Mouse (Mus musculus) intestine, embryonic 16.5 days (tissue): ENCODE results near the gene Actl6a. TPM values are rescaled to one million over a fixed set of nuclear protein-coding genes. Genes with fewer than 3 reads are reported as not detected.

Experiments
- ATAC-seq: fragments of 200-750 bp; cut with Nextera tagmentation; 2 replicates; pipeline ENCODE4 v1.8.0; 2017; ENCODE audit warnings: moderate TSS enrichment, moderate library complexity
- H3K27ac ChIP-seq: fragments of 300-500 bp; sonication (generic); 2 replicates; pipeline ENCODE4 v1.5.1; 2014; ENCODE audit warnings: mild to moderate bottlenecking, low read length
- H3K27me3 ChIP-seq: fragments of 300-500 bp; sonication (generic); replicated peaks from 2 replicates; pipeline ENCODE4 v1.6.1; 2014; ENCODE audit warnings: low read length, control low read depth, mixed read lengths; ENCODE audit not compliant: control insufficient read depth, insufficient read depth
- H3K36me3 ChIP-seq: fragments of 300-500 bp; sonication (generic); 2 replicates; pipeline ENCODE4 v1.6.1; 2014; ENCODE audit warnings: low read length, control low read depth; ENCODE audit not compliant: control insufficient read depth, insufficient read depth
- H3K4me1 ChIP-seq: fragments of 300-500 bp; sonication (generic); 2 replicates; pipeline ENCODE4 v1.6.1; 2014; ENCODE audit warnings: low read length, control low read depth, mixed read lengths; ENCODE audit not compliant: control insufficient read depth, insufficient read depth
- H3K4me2 ChIP-seq: fragments of 300-500 bp; sonication (generic); 2 replicates; pipeline ENCODE4 v1.6.1; 2014; ENCODE audit warnings: low read depth, low read length, control low read depth
- H3K4me3 ChIP-seq: fragments of 300-500 bp; sonication (generic); 2 replicates; pipeline ENCODE4 v1.5.1; 2014; ENCODE audit warnings: mild to moderate bottlenecking, low read length
- H3K9ac ChIP-seq: fragments of 300-500 bp; sonication (generic); 2 replicates; pipeline ENCODE4 v1.6.1; 2014; ENCODE audit warnings: low read depth, low read length
- H3K9me3 ChIP-seq: fragments of 300-500 bp; sonication (generic); 2 replicates; pipeline ENCODE4 v1.6.1; 2016; ENCODE audit warnings: low read length, control low read depth; ENCODE audit not compliant: control insufficient read depth
- WGBS: fragments of 180-500 bp; shearing (Covaris S2); extraction: QIAGEN DNeasy Blood & Tissue Kit; methylation state at CpG from one replicate; pipeline ENCODE4 v1.1.7; 2014; 5-methylcytosine and 5-hydroxymethylcytosine counted together
- polyA plus RNA-seq: library from polyadenylated mRNA; unstranded; fragments of >200 nt; fragmentation: Nextera tagmentation; extraction: Ambion mirVana; gene quantifications from 2 replicates; pipeline ENCODE4 v1.2.1, GENCODE M21; 2015

The Actl6a gene
- polyA plus RNA-seq, 1 experiment from 2014 or later, result 130 TPM

DNA sequence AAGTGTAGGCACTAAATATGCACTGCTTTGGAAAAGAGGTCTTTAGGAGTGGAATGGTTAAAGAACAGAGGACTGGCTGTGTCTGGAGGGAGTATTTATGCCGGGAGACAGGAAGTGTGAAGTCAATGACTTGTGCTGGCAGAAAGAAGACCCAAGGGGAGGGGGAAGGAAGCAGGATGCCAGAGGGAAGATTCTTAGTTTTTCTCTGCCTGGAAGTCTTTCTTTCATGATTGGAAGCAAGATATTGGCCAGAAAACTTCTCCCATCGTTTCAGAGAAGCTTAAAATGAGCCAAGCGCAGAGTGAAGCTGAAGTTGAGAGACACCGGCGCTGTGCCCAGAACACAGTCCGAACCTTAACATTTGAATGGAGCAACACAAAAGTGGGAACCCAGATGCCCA lies 36.9 kb upstream of the Actl6a start:
- H3K9me3 ChIP-seq, result no peaks in the 10 kb centered on the region
- H3K4me2 ChIP-seq, result no peak overlapping the region
- H3K27ac ChIP-seq, result peak overlapping the region; percentile 41; the same call in 1 of the 2 replicates
- H3K4me3 ChIP-seq, result no peak overlapping the region
- peak; percentile 60; the same call in 1 of the 2 replicates for ATAC-seq
- 61% methylated on average over 6 of the region's 6 CpGs for WGBS
- no peaks in the 10 kb centered on the region for H3K27me3 ChIP-seq
- H3K9ac ChIP-seq, result no peak overlapping the region
- H3K36me3 ChIP-seq, result no peaks in the 10 kb centered on the region
- 0 out of 2 replicates have a peak, but pooled peaks cover 4% of the 10 kb centered on the region for H3K4me1 ChIP-seq

- Histone ChIP-seq H3K27me3 (no peaks in the 10 kb centered on the region), H3K4me1 (0 out of 2 replicates have a peak, but pooled peaks cover 4% of the 10 kb centered on the region), H3K9ac (no peak overlapping the region), H3K4me2 (no peak overlapping the region), H3K36me3 (no peaks in the 10 kb centered on the region), H3K27ac (no peak overlapping the region), H3K4me3 (no peak overlapping the region), H3K9me3 (no peaks in the 10 kb centered on the region)
- ATAC-seq, result no peak
- WGBS, result 92% methylated on average over 4 of the region's 4 CpGs
Measured at GRCm38 (mm10) chr3:32670196-32670595, 35.9 kb upstream of the Actl6a start.

- ATAC-seq, result no peak
Measured at GRCm38 (mm10) chr3:32673151-32673550, 32.9 kb upstream of the Actl6a start.

GRCm38 (mm10) chr3:32676393-32676792 lies 29.7 kb upstream of the Actl6a start:
- no peak overlapping the region for H3K4me2 ChIP-seq
- no peak overlapping the region for H3K27ac ChIP-seq
- H3K9ac ChIP-seq, result no peak overlapping the region
- H3K36me3 ChIP-seq, result no peaks in the 10 kb centered on the region
- H3K27me3 ChIP-seq, result no peaks in the 10 kb centered on the region
- no peak for ATAC-seq
- H3K4me3 ChIP-seq, result no peak overlapping the region
- no peaks in the 10 kb centered on the region for H3K9me3 ChIP-seq
- WGBS, result 77% methylated on average over 6 of the region's 6 CpGs
- H3K4me1 ChIP-seq, result no peaks in the 10 kb centered on the region

More at GRCm38 (mm10) chr3:32673151-32673550, 32.9 kb upstream of the Actl6a start:
- Histone ChIP-seq H3K9ac (no peak overlapping the region), H3K4me3 (no peak overlapping the region), H3K27me3 (no peaks in the 10 kb centered on the region), H3K27ac (no peak overlapping the region), H3K9me3 (no peaks in the 10 kb centered on the region), H3K36me3 (no peaks in the 10 kb centered on the region), H3K4me1 (0 out of 2 replicates have a peak, but pooled peaks cover 4% of the 10 kb centered on the region), H3K4me2 (no peak overlapping the region)

DNA sequence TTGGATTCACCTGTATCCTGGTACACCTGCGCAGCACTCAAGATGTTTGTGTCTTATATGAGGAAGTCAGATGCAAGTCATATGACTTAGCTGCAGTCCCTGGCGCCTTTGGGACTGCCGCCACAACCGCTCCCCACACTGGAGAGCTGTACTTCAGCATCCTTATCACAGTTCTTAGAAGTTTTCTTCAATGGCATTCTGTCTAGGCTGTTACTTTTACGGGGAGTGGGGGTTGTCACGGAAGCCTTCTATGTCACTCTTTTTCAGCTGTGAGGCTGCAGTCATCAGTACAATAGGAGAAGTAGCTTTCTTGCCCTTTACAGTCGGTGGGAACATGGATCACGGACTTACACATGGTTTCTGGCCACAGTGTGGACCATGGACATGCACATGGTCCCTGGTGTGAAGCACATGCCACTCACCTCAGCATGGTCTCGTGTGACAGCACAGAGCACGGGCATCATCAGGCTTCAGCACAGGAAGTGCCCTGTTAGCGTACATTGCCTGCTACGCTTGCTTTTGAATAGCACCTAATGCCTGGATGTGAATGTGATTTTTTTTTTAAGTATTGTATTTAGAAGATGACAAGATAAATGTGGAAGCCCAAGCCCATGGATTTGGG lies 23.1 kb upstream of the Actl6a start:
- Histone ChIP-seq H3K9me3 (no peaks in the 10 kb centered on the region), H3K4me3 (no peak overlapping the region), H3K4me2 (no peak overlapping the region), H3K27me3 (no peaks in the 10 kb centered on the region), H3K4me1 (no peaks in the 10 kb centered on the region), H3K36me3 (no peaks in the 10 kb centered on the region), H3K27ac (no peak overlapping the region), H3K9ac (no peak overlapping the region)
- WGBS, result 76% methylated on average over 11 of the region's 12 CpGs
- no peak for ATAC-seq

DNA sequence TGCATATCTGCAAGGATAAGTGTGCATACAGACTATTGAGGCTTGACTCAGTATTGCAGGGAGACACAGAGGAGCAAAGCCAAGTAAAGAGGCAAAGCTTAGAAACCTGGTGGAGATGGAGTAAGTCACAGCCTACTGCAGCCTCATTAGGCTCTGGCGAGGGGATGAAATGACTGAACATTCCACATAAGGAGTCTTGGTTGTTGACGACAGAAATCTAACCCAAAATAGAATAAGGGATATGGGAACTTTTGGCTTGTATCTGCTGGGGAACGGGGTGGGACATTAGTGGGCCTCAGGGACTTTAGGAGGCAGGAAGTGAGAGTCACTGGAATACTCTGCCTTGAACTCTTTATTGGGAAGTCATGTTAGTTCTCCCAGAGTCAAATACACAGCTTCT lies 21.5 kb upstream of the Actl6a start:
- Histone ChIP-seq H3K4me3 (no peak overlapping the region), H3K27me3 (no peaks in the 10 kb centered on the region), H3K9ac (no peak overlapping the region), H3K4me2 (no peak overlapping the region), H3K36me3 (no peaks in the 10 kb centered on the region), H3K27ac (no peak overlapping the region), H3K9me3 (no peaks in the 10 kb centered on the region), H3K4me1 (no peaks in the 10 kb centered on the region)
- 87% methylated on average over 3 of the region's 3 CpGs for WGBS
- ATAC-seq, result no peak

- H3K9ac ChIP-seq, result no peak overlapping the region
- no peaks in the 10 kb centered on the region for H3K27me3 ChIP-seq
- no peak overlapping the region for H3K4me2 ChIP-seq
- no peak overlapping the region for H3K4me3 ChIP-seq
- H3K4me1 ChIP-seq, result no peaks in the 10 kb centered on the region
- no peaks in the 10 kb centered on the region for H3K9me3 ChIP-seq
- WGBS, result 52% methylated on average over 1 of the region's 1 CpGs
- no peak for ATAC-seq
- H3K36me3 ChIP-seq, result no peaks in the 10 kb centered on the region
- no peak overlapping the region for H3K27ac ChIP-seq
Measured at GRCm38 (mm10) chr3:32686537-32686936, 19.6 kb upstream of the Actl6a start.

GRCm38 (mm10) chr3:32687156-32687555 lies 18.9 kb upstream of the Actl6a start:
- Histone ChIP-seq H3K27ac (no peak overlapping the region), H3K4me3 (no peak overlapping the region), H3K9ac (no peak overlapping the region), H3K36me3 (no peaks in the 10 kb centered on the region), H3K4me1 (no peaks in the 10 kb centered on the region), H3K4me2 (no peak overlapping the region), H3K9me3 (no peaks in the 10 kb centered on the region), H3K27me3 (no peaks in the 10 kb centered on the region)
- 57% methylated on average over 4 of the region's 4 CpGs for WGBS
- ATAC-seq, result no peak

DNA sequence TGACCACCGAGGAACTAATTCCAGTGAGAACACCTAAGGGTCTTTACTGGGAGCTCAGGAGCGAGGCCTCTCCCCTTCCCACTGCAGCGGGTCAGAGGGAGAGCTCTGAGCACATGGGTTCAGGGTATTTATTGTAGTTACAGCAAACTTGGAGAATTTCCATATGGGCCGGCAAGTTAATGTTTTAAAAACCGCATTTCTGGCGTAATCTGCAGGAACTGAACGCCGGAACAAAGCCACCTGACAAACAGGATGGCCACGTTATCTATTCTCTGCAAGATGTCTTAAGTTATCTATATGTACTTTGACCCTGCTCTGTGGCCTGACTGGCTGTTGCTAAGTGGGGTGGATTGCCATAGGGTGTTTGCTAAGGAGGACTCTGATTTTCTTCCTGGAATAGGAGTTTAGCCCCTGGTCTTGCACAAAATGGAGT lies 16.5 kb upstream of the Actl6a start:
- H3K36me3 ChIP-seq, result no peaks in the 10 kb centered on the region
- no peak overlapping the region for H3K4me2 ChIP-seq
- H3K9me3 ChIP-seq, result no peaks in the 10 kb centered on the region
- no peaks in the 10 kb centered on the region for H3K4me1 ChIP-seq
- H3K4me3 ChIP-seq, result no peak overlapping the region
- H3K27me3 ChIP-seq, result no peaks in the 10 kb centered on the region
- H3K27ac ChIP-seq, result peak overlapping the region; percentile 64
- 51% methylated on average over 9 of the region's 9 CpGs for WGBS
- no peak overlapping the region for H3K9ac ChIP-seq
- ATAC-seq, result peak; percentile 94

GRCm38 (mm10) chr3:32690008-32690407 lies 16.1 kb upstream of the Actl6a start:
- peak; percentile 56 for ATAC-seq
- 68% methylated on average over 3 of the region's 3 CpGs for WGBS
- Histone ChIP-seq H3K9ac (no peak overlapping the region), H3K9me3 (no peaks in the 10 kb centered on the region), H3K27ac (peak overlapping the region; percentile 64; the same call in 1 of the 2 replicates), H3K4me3 (no peak overlapping the region), H3K27me3 (no peaks in the 10 kb centered on the region), H3K4me2 (no peak overlapping the region), H3K36me3 (no peaks in the 10 kb centered on the region), H3K4me1 (no peaks in the 10 kb centered on the region)
